Mouse (Mus musculus): Measurements from ENCODE around the gene Eepd1. TPM values are rescaled to one million over a fixed set of nuclear protein-coding genes. Genes with fewer than 3 reads are reported as not detected.

Gene Eepd1
- polyA plus RNA-seq, 1 experiment: 9.0 TPM

DNA sequence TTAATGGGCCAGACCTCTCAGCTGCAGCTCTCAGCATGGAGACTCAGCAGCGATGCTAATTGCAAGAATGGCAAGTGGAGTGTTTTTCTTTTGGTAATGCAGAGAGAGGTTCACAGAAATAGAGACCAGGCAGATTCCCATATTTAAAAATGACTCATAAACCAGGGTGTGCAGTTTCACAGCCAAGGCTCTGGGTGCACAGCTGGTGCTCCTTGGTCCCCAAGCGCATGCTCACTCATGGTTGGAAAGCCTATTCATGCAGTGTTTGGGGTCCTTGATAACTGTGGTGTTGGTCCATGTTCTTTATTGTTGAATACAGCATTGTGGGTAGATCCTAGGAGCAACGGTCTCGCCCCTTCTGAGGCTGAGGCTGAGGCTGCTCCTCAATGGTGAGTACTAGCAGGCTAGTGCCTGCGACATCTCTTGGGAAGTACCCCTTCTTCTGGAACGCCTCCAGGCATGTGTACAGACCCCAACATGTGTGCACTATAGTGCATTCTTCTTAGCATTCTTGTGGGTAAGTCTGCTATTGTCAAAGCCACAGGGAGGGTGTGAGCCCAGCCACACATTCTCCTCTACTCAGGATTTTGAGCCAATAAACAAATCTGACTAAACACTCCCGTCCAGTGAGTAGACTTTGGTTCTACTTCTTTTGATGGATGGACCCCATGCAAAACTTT is 46.2 kb downstream of the Eepd1 start:
- TF ChIP-seq POLR2A (IDR thresholded peaks at IDR 0.05; ENCODE audit: borderline replicate concordance, control insufficient read depth, low read depth, low read length) (no peak), CTCF (IDR thresholded peaks at IDR 0.05; ENCODE audit: control insufficient read depth, insufficient read depth, low read length) (no peak)
- no peaks in the 10 kb centered on the region for H3K4me1 ChIP-seq (ENCODE audit: control insufficient read depth, insufficient read depth, low read length)
- WGBS: 82% methylated on average over 7 of the region's 7 CpGs
- no peak overlapping the region for H3K4me3 ChIP-seq (replicated peaks; ENCODE audit: control insufficient read depth, low read depth, low read length)
- no peak overlapping the region for H3K27ac ChIP-seq (ENCODE audit: control insufficient read depth, insufficient read depth, low read depth, low read length, poor library complexity)

DNA sequence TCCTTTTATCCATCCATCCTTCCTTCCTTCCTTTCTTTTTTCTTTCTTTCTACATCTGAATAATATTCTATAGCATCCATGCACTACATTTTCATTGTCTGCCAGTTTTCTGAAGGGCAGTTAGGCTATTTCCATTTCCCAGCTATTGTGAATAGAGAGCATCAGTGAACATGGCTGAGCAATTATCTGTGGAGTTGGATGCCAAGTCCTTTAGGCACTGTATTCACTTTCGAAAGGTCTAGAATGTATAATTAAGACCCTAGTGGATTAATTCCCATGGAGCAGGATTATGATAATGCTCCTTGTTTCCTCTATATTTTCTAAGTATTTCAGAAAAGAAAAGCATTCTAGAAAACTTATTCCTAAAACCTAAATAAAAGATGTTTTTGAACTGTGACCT is 50.3 kb downstream of the Eepd1 start:
- H3K4me3 ChIP-seq (replicated peaks; ENCODE audit: control insufficient read depth, low read depth, low read length): no peak overlapping the region
- H3K27ac ChIP-seq (ENCODE audit: control insufficient read depth, insufficient read depth, low read depth, low read length, poor library complexity): no peak overlapping the region
- H3K4me1 ChIP-seq (ENCODE audit: control insufficient read depth, insufficient read depth, low read length): no peaks in the 10 kb centered on the region
- TF ChIP-seq CTCF (IDR thresholded peaks at IDR 0.05; ENCODE audit: control insufficient read depth, insufficient read depth, low read length) (no peak), POLR2A (IDR thresholded peaks at IDR 0.05; ENCODE audit: borderline replicate concordance, control insufficient read depth, low read depth, low read length) (no peak)
- 80% methylated on average over 1 of the region's 1 CpGs for WGBS

DNA sequence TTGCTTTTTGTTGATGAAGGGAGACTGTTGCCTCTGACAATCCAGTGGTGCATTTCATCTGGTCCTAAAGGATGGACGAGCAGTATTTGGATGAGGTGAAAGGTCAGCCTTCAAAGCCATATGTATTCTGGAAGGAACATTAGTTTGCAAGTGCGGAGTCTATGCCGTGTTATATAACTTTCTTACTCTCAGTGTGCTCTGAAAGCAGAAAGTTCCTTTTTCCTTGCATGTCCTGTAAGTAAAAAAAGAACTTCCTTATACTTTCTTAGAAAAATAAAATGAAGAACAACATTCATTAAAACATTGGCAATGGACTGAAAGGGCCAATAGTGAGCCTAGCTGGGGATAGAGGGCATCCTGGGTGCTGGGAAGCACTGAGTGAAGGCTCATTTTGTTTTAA is 50.8 kb downstream of the Eepd1 start:
- no peak overlapping the region for H3K27ac ChIP-seq (ENCODE audit: control insufficient read depth, insufficient read depth, low read depth, low read length, poor library complexity)
- WGBS: 11% methylated on average over 3 of the region's 3 CpGs
- no peaks in the 10 kb centered on the region for H3K4me1 ChIP-seq (ENCODE audit: control insufficient read depth, insufficient read depth, low read length)
- TF ChIP-seq POLR2A (IDR thresholded peaks at IDR 0.05; ENCODE audit: borderline replicate concordance, control insufficient read depth, low read depth, low read length) (no peak), CTCF (IDR thresholded peaks at IDR 0.05; ENCODE audit: control insufficient read depth, insufficient read depth, low read length) (no peak)
- H3K4me3 ChIP-seq (replicated peaks; ENCODE audit: control insufficient read depth, low read depth, low read length): no peak overlapping the region

DNA sequence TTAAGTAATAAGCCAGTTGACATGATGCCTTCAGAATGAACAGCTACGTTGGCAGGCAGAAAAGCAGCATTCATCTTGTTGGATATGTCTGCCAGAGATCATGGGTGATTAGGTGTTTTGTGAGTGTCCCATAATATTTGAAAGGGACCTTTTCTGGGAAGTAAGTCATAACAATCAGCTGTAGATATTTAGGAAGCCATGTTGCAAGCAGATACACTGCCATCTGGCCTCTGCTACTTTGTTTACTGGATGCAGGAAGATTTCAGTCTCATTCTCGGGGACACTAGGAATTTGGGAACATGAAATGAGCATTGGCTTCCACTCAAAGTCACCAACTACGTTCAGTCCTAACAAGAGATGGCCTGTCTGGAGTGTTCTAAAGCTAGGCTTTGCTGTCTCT is 54.1 kb downstream of the Eepd1 start:
- Histone ChIP-seq H3K27ac (ENCODE audit: control insufficient read depth, insufficient read depth, low read depth, low read length, poor library complexity) (no peak overlapping the region), H3K4me3 (replicated peaks; ENCODE audit: control insufficient read depth, low read depth, low read length) (no peak overlapping the region), H3K4me1 (ENCODE audit: control insufficient read depth, insufficient read depth, low read length) (peaks cover 1% of the 10 kb centered on the region; the same call in 1 of the 2 replicates)
- TF ChIP-seq POLR2A (IDR thresholded peaks at IDR 0.05; ENCODE audit: borderline replicate concordance, control insufficient read depth, low read depth, low read length) (no peak), CTCF (IDR thresholded peaks at IDR 0.05; ENCODE audit: control insufficient read depth, insufficient read depth, low read length) (no peak)
- WGBS: 75% methylated on average over 3 of the region's 3 CpGs

DNA sequence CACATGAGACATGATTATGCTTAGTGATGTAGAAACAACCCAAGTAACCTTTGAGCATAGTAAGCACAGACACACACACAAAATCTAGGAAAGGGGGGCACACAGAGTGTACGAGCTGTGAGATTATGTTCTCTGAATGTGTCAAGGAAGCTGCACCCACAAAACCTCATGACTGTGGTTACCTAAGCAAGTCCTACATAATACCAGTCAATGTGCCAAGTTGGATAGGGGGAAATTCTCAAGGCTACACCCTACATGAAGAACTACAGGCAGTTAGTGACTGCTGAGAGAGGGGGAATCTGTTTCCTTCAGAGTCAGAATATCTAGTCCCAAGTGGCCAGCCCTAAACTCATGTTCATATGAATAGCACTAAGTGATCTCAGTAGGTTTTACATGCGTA is 58.1 kb downstream of the Eepd1 start:
- no peak for TF ChIP-seq CTCF (IDR thresholded peaks at IDR 0.05; ENCODE audit: control insufficient read depth, insufficient read depth, low read length)
- no peak for TF ChIP-seq POLR2A (IDR thresholded peaks at IDR 0.05; ENCODE audit: borderline replicate concordance, control insufficient read depth, low read depth, low read length)
- H3K27ac ChIP-seq (ENCODE audit: control insufficient read depth, insufficient read depth, low read depth, low read length, poor library complexity): no peak overlapping the region
- H3K4me3 ChIP-seq (replicated peaks; ENCODE audit: control insufficient read depth, low read depth, low read length): no peak overlapping the region
- peaks cover 1% of the 10 kb centered on the region; the same call in 1 of the 2 replicates for H3K4me1 ChIP-seq (ENCODE audit: control insufficient read depth, insufficient read depth, low read length)
- WGBS: 43% methylated on average over 2 of the region's 2 CpGs

DNA sequence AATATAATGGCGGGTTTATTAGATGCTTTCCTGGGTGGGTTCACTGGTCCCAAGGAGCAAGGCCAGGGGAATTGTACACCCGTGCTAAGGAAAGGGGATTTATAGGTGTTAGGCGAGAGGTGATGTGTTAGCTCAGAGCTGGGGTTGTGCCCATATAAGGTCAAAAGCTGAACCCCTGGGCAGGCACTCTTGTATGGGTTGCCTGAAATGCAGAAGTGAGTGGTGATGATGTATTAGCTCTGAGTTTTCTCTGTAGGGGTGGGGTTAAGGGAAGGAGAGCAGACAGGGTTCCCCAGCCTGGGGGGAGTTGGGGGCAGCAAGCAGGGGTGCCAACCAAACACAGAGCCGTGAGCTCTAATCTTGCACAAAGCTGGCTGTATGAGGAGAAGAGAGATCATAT is 60.0 kb downstream of the Eepd1 start:
- Histone ChIP-seq H3K4me1 (ENCODE audit: control insufficient read depth, insufficient read depth, low read length) (peaks cover 1% of the 10 kb centered on the region; the same call in 1 of the 2 replicates), H3K4me3 (replicated peaks; ENCODE audit: control insufficient read depth, low read depth, low read length) (no peak overlapping the region), H3K27ac (ENCODE audit: control insufficient read depth, insufficient read depth, low read depth, low read length, poor library complexity) (no peak overlapping the region)
- no peak for TF ChIP-seq POLR2A (IDR thresholded peaks at IDR 0.05; ENCODE audit: borderline replicate concordance, control insufficient read depth, low read depth, low read length)
- TF ChIP-seq CTCF (IDR thresholded peaks at IDR 0.05; ENCODE audit: control insufficient read depth, insufficient read depth, low read length): no peak
- 28% methylated on average over 4 of the region's 4 CpGs for WGBS

DNA sequence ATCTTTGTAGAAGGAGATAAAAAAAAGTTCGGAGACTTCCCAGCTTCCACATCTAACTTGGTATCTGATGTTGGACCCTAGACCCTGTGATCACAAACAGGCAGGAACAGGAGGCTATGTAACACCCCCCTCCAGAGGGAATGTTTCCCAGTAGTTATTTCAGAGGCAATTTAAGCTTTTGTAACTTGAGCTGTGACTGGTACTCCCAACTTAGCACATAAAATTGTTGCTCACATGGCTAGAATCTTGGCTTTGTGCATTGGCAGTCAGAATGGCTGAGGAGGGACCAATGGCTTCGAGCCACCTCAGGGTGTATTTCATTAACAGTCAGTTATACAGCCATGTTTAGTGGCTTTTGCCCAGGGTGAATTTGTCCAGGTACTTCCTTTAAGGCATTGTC is 63.9 kb downstream of the Eepd1 start:
- peaks cover 1% of the 10 kb centered on the region; the same call in 1 of the 2 replicates for H3K4me1 ChIP-seq (ENCODE audit: control insufficient read depth, insufficient read depth, low read length)
- TF ChIP-seq CTCF (IDR thresholded peaks at IDR 0.05; ENCODE audit: control insufficient read depth, insufficient read depth, low read length) (no peak), POLR2A (IDR thresholded peaks at IDR 0.05; ENCODE audit: borderline replicate concordance, control insufficient read depth, low read depth, low read length) (no peak)
- WGBS: 71% methylated on average over 2 of the region's 2 CpGs
- H3K4me3 ChIP-seq (replicated peaks; ENCODE audit: control insufficient read depth, low read depth, low read length): no peak overlapping the region
- H3K27ac ChIP-seq (ENCODE audit: control insufficient read depth, insufficient read depth, low read depth, low read length, poor library complexity): no peak overlapping the region

DNA sequence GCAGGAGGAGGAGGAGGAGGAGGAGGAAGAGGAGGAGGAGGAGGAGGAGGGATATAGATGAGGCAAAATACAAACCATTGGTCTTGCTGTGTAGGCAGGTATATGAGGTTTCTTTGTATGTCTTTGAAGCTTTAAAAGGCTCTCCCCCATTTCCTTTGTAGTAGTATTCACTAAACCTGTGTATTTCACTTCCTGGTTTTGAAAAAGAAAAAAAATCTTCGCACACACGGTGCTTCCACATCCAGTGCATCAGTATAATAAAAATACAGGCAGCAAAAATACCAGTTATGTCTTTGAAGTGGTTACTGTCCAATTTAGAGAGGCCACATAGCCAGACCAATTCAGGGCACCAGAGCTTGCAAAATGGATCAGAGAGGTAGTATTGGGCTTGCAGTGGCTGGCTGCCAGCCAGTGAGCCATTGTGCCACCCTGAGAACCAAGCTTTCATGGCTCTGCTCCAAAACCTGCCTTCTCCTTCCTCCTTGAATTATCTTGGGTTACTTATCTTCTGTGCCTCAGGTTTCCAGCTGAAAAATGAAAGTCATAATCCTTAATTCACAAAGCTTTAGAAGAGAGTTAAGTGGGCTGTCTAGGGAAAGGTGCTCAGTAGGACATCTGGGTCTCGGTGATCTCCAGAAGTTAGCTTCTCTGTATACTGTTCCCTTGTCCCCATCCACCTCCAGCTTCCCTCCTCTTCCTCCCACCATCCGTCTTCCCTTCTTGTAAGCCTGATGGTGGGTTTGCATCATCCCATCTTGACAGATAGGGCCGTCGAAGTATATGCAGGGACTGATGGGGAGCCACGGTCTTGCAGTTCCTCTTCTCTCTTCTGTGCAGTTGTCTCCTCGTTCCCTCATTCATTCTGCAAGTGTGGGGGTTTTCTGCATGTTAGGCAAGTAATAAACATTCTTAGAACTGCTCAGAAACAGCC is 68.0 kb downstream of the Eepd1 start:
- H3K4me3 ChIP-seq (replicated peaks; ENCODE audit: control insufficient read depth, low read depth, low read length): no peak overlapping the region
- no peaks in the 10 kb centered on the region; the same call in 1 of the 2 replicates for H3K4me1 ChIP-seq (ENCODE audit: control insufficient read depth, insufficient read depth, low read length)
- WGBS: 13% methylated on average over 8 of the region's 8 CpGs
- no peak for TF ChIP-seq CTCF (IDR thresholded peaks at IDR 0.05; ENCODE audit: control insufficient read depth, insufficient read depth, low read length)
- no peak for TF ChIP-seq POLR2A (IDR thresholded peaks at IDR 0.05; ENCODE audit: borderline replicate concordance, control insufficient read depth, low read depth, low read length)
- H3K27ac ChIP-seq (ENCODE audit: control insufficient read depth, insufficient read depth, low read depth, low read length, poor library complexity): no peak overlapping the region

Data from bone marrow, adult 2 months (tissue).